Mouse (Mus musculus) left cerebral cortex, adult 8-10 months (tissue): ENCODE data around the gene Adamts6. TPM values are rescaled to one million over a fixed set of nuclear protein-coding genes. Genes with fewer than 3 reads are reported as not detected.

Experiments used
- total RNA-seq, 4 experiments: library from RNA; stranded (reverse); gene quantifications; 2 replicates each; pipeline ENCODE4 v1.2.4; 2022

Gene Adamts6
- total RNA-seq, 4 experiments from 2014 or later, result 4.7 to 6.2 (median 5.8) TPM

Other genes with a start within 250 kb of the Adamts6 start
- gene Nln, start 178.2 kb upstream of the Adamts6 start, total RNA-seq, result 10 to 100 TPM; 27.7 to 31.6 (median 29.7) TPM
- 100 to 1,000 TPM; 132 to 160 (median 140) TPM for gene Sgtb, start 178.1 kb upstream of the Adamts6 start, total RNA-seq
- 10 to 100 TPM; 48.5 to 55.8 (median 52.1) TPM for gene Trappc13, start 109.4 kb upstream of the Adamts6 start, total RNA-seq
- 10 to 100 TPM; 55.3 to 65.0 (median 60.9) TPM for gene Trim23, start 109.0 kb upstream of the Adamts6 start, total RNA-seq
- 1 to 10 TPM in 2 of 4 experiments, under 1 TPM in 2; 0.81 to 2.5 (median 1.2) TPM for gene Cenpk, start 59.2 kb upstream of the Adamts6 start, total RNA-seq
- 10 to 100 TPM; 10.8 to 11.6 (median 11.4) TPM for gene Ppwd1, start 59.0 kb upstream of the Adamts6 start, total RNA-seq